Mouse (Mus musculus) E14TG2a.4 (cell line): ENCODE results near the gene Dnmt1.
A peak's percentile ranks its signal among the peaks of the same experiment; 100 is the strongest.
"Not testable (repeated sequence)": the region's sequence is repeated elsewhere in the genome, so short reads cannot be mapped to it uniquely, and the experiment has no call there.

ENCODE experiments used
- H3K27me3 ChIP-seq: 2 replicates; pipeline ENCODE4 v1.6.1; 2014; ENCODE audit warnings: low read length, control low read depth; ENCODE audit not compliant: insufficient read depth
- H3K36me3 ChIP-seq: 2 replicates; pipeline ENCODE4 v1.6.1; 2014; ENCODE audit warnings: low read length, control low read depth; ENCODE audit not compliant: insufficient read depth
- H3K4me1 ChIP-seq: replicated peaks from 2 replicates; pipeline ENCODE4 v1.6.1; 2014; ENCODE audit warnings: low read depth, low read length, control low read depth
- H3K4me3 ChIP-seq: replicated peaks from 2 replicates; pipeline ENCODE4 v1.5.1; 2014; ENCODE audit warnings: mild to moderate bottlenecking, low read length
- H3K9me3 ChIP-seq: 2 replicates; pipeline ENCODE4 v1.6.1; 2014; ENCODE audit warnings: low read length, control low read depth
- CTCF ChIP-seq: conservative IDR thresholded peaks from 2 replicates; pipeline ENCODE4 v1.5.1; 2014; ENCODE audit warnings: low read length
- NANOG ChIP-seq: IDR thresholded peaks from 2 replicates; pipeline ENCODE4 v1.6.1; 2014; ENCODE audit warnings: borderline replicate concordance, low read length, mixed read lengths
- POU5F1 ChIP-seq: IDR thresholded peaks from 2 replicates; pipeline ENCODE4 v1.6.1; 2014; ENCODE audit warnings: low read length, borderline replicate concordance

The Dnmt1 gene

DNA sequence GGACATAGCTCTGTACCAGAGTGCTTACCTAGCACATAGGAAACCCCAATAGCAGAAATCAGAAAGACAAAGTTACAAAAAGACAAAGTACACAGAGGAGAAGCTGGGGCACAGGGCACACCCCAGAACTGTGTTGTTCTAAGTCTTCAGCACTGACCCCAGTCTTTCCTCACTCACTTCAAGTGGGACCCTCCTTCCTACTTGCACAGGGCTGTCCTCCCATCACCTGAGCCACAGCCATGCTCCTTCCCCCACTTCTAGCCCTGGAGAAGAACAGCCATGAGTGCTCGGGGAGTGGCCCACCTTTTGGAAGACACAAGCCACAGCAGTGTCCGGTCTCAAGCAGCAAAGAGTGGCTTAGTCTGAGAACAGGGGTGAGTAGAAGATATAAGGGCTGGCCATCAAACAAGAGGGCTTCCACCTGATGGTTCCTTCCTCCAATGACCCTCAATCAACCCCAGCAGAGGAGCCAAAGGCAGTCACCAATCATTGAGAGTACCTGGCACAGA lies at the start of gene Dnmt1:
Gene Dnmt1, minus strand, starts transcription at position 459 of the 509 bp plus-strand sequence.
- H3K27me3 ChIP-seq: no peaks in the 10 kb centered on the region
- TF ChIP-seq NANOG (no peak), CTCF (no peak), POU5F1 (no peak)
- peaks cover 25% of the 10 kb centered on the region for H3K4me1 ChIP-seq
- H3K4me3 ChIP-seq: no peak within 1 kb of the TSS
- no peaks in the 10 kb centered on the region for H3K36me3 ChIP-seq
- no peaks in the 10 kb centered on the region for H3K9me3 ChIP-seq

DNA sequence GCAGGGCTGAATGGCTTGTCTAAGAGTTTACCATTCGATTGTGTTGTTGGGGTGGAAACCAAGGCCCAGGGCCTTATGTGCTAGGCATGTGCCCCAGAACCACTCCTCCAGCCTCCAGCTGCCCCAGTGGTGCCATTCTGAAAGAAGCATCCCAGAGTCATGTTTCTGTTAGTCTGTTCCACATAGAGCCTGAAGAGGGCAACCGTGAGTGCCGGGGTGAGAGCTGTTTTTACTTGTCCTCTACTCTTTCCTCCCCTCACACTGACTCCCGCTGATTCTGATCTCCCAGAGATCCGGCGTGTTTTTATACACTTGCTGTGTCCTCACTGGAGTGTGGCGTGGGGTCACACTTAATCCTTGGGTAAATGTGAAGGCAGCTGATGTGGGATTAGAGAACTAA lies 48.3 kb upstream of the Dnmt1 start:
- Histone ChIP-seq H3K9me3 (no peaks in the 10 kb centered on the region), H3K27me3 (no peaks in the 10 kb centered on the region), H3K36me3 (peaks cover 57% of the 10 kb centered on the region), H3K4me3 (no peak overlapping the region), H3K4me1 (peaks cover 44% of the 10 kb centered on the region)
- no peak for TF ChIP-seq NANOG
- TF ChIP-seq POU5F1: no peak
- peak; percentile 52 for TF ChIP-seq CTCF

DNA sequence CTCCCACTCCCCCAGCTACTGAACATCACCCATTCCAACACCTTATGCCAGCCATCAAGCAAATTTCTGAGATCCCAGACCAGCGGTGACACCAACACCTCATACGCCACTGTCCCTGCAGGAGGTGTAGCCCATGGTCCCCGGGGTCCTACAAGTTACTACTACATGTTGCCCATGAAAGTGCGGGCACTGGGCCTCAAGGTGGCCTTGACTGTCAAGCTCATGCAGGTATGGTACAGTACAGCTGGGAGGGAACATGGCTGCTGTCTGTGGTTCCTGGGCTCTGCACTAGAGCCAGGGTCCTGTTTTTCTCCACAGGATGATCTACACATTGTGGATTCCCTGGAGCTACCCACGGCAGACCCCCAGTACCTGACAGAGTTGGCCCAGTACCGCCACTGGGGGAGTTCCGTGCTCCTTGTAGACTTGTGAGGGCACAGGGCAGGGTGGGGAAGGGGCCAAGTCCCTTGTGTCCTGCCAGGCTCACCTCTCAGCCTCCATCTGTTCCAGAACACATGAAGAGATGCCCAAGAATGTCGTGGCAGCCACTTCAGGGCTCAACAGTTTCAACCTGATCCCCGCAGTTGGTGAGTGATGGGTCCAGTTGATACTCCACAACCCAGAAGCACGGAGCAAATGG lies 47.7 kb upstream of the Dnmt1 start:
- Histone ChIP-seq H3K27me3 (no peaks in the 10 kb centered on the region), H3K9me3 (no peaks in the 10 kb centered on the region), H3K36me3 (peaks cover 57% of the 10 kb centered on the region), H3K4me1 (peaks cover 44% of the 10 kb centered on the region), H3K4me3 (no peak overlapping the region)
- no peak for TF ChIP-seq CTCF
- TF ChIP-seq POU5F1: no peak
- TF ChIP-seq NANOG: no peak

DNA sequence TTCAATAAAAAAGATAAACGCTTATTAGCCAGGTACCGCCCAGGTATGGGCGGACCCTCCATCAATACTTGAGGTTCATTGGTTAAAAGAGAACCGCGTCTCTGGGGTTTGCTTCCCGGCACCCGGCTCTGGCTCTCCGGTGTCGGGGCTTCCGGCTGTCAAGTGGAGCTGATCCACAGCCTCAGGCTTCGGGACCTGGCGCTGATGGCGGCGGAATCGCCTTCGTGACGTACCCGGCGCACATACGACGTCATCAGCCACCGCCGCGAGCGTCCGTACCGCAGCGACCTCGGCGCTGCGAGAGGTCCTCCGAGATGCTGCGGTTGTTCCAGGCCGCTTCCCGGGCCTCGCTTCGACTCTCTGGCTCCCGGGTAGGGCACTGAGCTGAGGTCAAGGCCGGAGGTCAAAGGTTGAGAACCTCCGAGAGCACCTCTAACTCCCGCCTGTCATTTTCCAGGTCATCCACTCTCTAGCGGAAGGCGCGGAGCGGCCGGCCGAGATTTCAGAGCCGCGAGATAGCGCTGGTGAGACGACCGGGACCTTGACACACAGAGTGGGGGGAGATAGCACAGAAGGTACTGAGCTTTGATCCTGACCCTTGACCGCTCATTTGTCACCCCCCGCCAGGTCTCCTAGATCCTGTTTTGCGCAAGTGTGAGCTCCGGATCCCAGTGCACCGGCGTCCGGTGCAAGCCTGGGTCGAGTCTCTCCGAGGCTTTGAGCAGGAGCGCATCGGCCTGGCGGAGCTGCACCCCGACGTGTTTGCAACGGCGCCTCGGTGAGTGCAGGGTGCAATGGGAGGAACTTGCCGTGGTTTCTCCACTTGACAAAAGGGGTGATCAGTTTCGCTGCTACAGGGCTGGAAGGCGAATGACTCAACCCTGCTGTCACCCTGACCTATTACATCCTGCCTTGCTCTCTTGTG lies 43.2 kb upstream of the Dnmt1 start, which contains the start of gene Mrpl4:
Gene Mrpl4, plus strand, starts transcription at position 112 of the 925 bp plus-strand sequence.
- H3K9me3 ChIP-seq: no peaks in the 10 kb centered on the region
- H3K27me3 ChIP-seq: no peaks in the 10 kb centered on the region
- peaks cover 38% of the 10 kb centered on the region for H3K36me3 ChIP-seq
- peaks cover 41% of the 10 kb centered on the region for H3K4me1 ChIP-seq
- H3K4me3 ChIP-seq: peak within 1 kb of the TSS; percentile 93
- TF ChIP-seq POU5F1 (no peak), NANOG (no peak), CTCF (no peak)

DNA sequence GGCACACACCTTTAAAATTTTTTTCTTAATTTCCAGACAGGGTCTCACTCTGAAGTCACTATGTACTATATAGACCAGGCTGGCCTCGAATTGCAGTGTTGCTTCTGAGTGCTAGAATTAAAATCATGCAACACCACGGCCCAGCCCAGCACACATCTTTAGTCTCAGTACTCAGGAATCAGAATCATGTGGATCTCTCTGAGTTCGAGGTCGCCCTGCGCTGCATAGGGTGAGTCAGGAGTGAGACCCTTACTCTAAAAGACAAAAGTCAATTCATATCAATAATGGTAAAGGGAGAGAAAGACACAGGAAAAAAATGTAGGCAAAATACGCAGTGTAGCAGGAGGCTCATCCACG lies 42.6 kb upstream of the Dnmt1 start:
- H3K27me3 ChIP-seq: no peaks in the 10 kb centered on the region
- H3K36me3 ChIP-seq: peaks cover 32% of the 10 kb centered on the region
- TF ChIP-seq POU5F1: no peak
- TF ChIP-seq NANOG: no peak
- H3K4me3 ChIP-seq: peak overlapping the region; percentile 93
- H3K9me3 ChIP-seq: no peaks in the 10 kb centered on the region
- peaks cover 38% of the 10 kb centered on the region for H3K4me1 ChIP-seq

DNA sequence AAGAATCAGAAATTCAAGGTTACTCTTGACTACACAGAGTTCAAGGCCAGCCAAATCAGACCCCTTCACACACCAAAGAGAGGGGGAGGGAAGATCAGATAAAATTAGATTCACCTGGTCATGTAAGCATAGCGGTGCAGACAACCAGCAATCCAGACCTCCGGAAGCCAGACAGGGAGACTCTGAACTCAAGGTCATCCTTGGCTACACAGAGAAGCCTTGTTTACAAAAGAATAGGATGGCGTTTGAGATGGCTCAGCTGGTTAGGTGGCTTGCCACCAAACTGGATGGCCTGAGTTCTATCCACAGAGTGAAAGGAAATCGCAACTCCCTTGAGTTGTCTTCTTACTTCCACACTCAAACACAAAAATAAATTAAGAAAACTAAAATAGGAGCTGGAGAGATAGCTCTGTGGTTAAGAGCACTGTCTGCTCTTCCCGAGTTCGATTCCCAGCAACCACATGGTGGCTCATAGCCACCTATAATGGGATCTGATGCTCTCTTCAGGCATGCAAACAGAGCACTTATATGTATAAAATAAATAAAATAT lies 42.0 kb upstream of the Dnmt1 start:
- peak overlapping the region; percentile 93 for H3K4me3 ChIP-seq
- TF ChIP-seq NANOG (peak; percentile 25; the same call in 1 of the 2 replicates), POU5F1 (no peak)
- no peaks in the 10 kb centered on the region for H3K9me3 ChIP-seq
- H3K27me3 ChIP-seq: no peaks in the 10 kb centered on the region
- H3K36me3 ChIP-seq: peaks cover 27% of the 10 kb centered on the region
- peaks cover 34% of the 10 kb centered on the region for H3K4me1 ChIP-seq

DNA sequence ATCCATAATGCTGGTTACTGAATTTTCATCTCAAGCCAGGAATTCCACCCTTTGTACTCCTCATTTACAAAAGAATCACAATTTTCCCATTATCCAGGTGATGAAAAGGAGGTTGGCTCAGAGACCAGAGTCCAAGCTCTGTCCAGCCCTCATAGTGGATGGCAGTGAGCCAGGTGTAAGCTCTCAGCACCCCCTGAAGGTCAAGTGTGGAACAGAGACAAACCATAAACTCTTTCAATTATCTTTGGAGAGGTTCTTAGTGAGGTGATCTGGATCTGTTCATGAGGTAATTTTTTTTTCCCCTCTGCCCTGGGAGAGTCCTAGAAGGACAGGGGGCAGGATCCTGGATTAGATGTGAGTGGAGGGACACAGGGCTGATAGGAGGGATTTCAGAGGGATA lies 41.1 kb upstream of the Dnmt1 start:
- Histone ChIP-seq H3K36me3 (peaks cover 17% of the 10 kb centered on the region), H3K4me1 (peaks cover 32% of the 10 kb centered on the region), H3K4me3 (no peak overlapping the region), H3K9me3 (no peaks in the 10 kb centered on the region), H3K27me3 (no peaks in the 10 kb centered on the region)
- TF ChIP-seq POU5F1: no peak
- TF ChIP-seq CTCF: peak; percentile 30

DNA sequence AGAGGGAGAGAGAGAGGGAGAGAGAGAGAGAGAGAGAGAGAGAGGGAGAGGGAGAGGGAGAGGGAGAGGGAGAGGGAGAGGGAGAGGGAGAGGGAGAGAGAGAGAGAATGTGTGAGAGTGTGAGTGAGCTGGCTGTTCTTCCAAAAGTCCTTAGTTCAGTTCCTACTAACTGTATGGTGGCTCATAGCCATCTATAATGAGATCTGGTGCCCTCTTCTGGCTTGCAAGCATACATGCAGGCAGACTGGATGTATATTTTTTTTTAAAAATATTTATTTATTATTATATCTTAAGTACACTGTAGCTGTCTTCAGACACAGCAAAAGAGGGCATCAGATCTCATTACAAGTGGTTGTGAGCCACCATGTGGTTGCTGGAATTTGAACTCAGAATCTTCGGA lies 38.6 kb upstream of the Dnmt1 start:
- H3K4me3 ChIP-seq, H3K9me3 ChIP-seq, H3K27me3 ChIP-seq, H3K36me3 ChIP-seq: not testable (repeated sequence)
- peaks cover 36% of the 10 kb centered on the region for H3K4me1 ChIP-seq
- peak; percentile 53 for TF ChIP-seq CTCF
